Mouse (Mus musculus): ENCODE data around the gene Adar.

DNA sequence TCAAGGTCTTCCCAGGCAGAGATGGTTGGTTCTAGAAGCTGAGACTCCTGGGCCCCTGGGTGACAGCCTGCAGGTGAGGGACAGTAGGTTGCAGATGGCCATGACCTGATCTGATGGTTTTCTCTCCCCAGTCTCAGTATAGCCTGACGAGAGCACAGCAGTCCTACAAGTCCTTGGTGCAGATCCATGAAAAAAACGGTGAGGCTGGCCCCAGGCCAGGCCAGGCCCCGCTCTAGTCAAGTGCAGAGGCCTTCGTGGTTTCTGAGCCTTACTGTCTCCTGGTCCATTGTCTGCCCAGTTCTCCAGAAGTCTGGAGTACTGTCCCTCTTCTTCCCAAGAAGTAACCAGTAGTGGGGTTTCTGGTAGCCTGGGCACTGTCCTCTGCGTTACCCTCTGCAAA, 66.8 kb downstream of the Adar start:
- TF ChIP-seq POLR2A (IDR thresholded peaks at IDR 0.05; ENCODE audit: insufficient read length, low read depth) (no peak), E2F4 (IDR thresholded peaks at IDR 0.05; ENCODE audit: insufficient read depth) (no peak), MYOD1 (IDR thresholded peaks at IDR 0.05; ENCODE audit: control insufficient read depth in 1 of 3, insufficient read length in 2 of 3, low read depth in 2 of 3) (no peak)

Measured in myocyte (in vitro differentiated cells).